In the genomic region with DNA sequence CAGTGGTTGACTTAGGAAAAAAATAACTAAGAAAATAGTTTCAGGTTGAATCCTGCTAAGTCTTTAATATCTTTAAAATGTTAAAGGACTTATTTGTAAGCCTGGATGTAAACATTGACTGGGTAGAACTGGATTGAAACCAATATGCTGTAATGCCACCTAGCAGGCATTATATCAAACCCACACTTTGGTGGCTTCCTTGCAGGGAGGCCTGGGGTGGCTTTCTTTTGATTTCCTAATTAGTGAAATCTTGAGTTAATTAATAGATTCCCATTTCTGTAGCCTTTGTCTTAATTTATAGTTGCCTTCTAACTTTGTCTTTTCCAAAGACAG, we compare ENCODE assay signal across 8 mouse cellular contexts. TPM values are rescaled to one million over a fixed set of nuclear protein-coding genes. Genes with fewer than 3 reads are reported as not detected.
DNase-seq lines count a peak whose midpoint lies in the region; ATAC-seq and TF ChIP-seq lines count a peak whose summit lies in the region.

No protein-coding gene starts in this region.

- no peaks in the 10 kb centered on the region for H3K9me3 ChIP-seq in heart, embryonic 16.5 days (replicated peaks; ENCODE audit: control insufficient read depth, low read length)
- H3K9me3 ChIP-seq in midbrain, embryonic 10.5 days (replicated peaks): no peaks in the 10 kb centered on the region

- H3K4me3 ChIP-seq in kidney, adult 2 months (ENCODE audit: insufficient read depth, low read depth, low read length): peak overlapping the region; percentile 63
- peak overlapping the region; percentile 99 for H3K4me3 ChIP-seq in heart, embryonic 16.5 days (ENCODE audit: low read length)
- H3K4me3 ChIP-seq in midbrain, embryonic 10.5 days: peak overlapping the region; percentile 95

- H3K4me2 ChIP-seq in heart, embryonic 16.5 days (ENCODE audit: low read depth, low read length): peak overlapping the region; percentile 71

- H3K27me3 ChIP-seq in kidney, adult 2 months (replicated peaks; ENCODE audit: control insufficient read depth, insufficient read depth, low read length): no peaks in the 10 kb centered on the region
- no peaks in the 10 kb centered on the region for H3K27me3 ChIP-seq in heart, embryonic 16.5 days (ENCODE audit: control insufficient read depth, insufficient read depth, low read length)
- no peaks in the 10 kb centered on the region for H3K27me3 ChIP-seq in midbrain, embryonic 10.5 days (ENCODE audit: low read depth, poor library complexity, severe bottlenecking)

- 0 out of 2 replicates have a peak overlapping the region, but pooled peaks have one; percentile 62 for H3K27ac ChIP-seq in kidney, adult 2 months (ENCODE audit: insufficient read depth, low read depth, low read length)
- H3K27ac ChIP-seq in heart, embryonic 16.5 days (ENCODE audit: low read length): peak overlapping the region; percentile 96
- peak overlapping the region; percentile 99 for H3K27ac ChIP-seq in midbrain, embryonic 10.5 days (replicated peaks)

- no peak for ATAC-seq in heart, embryonic 16.5 days (replicated peaks; ENCODE audit: extremely low read depth, insufficient read depth, low FRiP score)

- peaks cover 9% of the 10 kb centered on the region for H3K36me3 ChIP-seq in kidney, adult 2 months (ENCODE audit: control insufficient read depth, insufficient read depth, low read length)
- H3K36me3 ChIP-seq in heart, embryonic 16.5 days (ENCODE audit: control insufficient read depth, insufficient read depth): peaks cover 10% of the 10 kb centered on the region; the same call in 1 of the 2 replicates
- peaks cover 17% of the 10 kb centered on the region for H3K36me3 ChIP-seq in midbrain, embryonic 10.5 days

- H3K4me1 ChIP-seq in kidney, adult 2 months (ENCODE audit: control insufficient read depth, insufficient read depth, low read length): peaks cover 25% of the 10 kb centered on the region; the same call in 1 of the 2 replicates
- H3K4me1 ChIP-seq in heart, embryonic 16.5 days (ENCODE audit: control insufficient read depth, insufficient read depth, low read length): peaks cover 45% of the 10 kb centered on the region
- peaks cover 41% of the 10 kb centered on the region for H3K4me1 ChIP-seq in midbrain, embryonic 10.5 days

- H3K9ac ChIP-seq in heart, embryonic 16.5 days (ENCODE audit: low read length): peak overlapping the region; percentile 98

- TF ChIP-seq CTCF in kidney, adult 2 months (conservative IDR thresholded peaks at IDR 0.05; ENCODE audit: insufficient read depth, insufficient read length, low read depth, low read length): no peak

- DNase-seq in kidney, adult 2 months: no peak
- no peak for DNase-seq in kidney, postnatal 4 days
- DNase-seq in MEL-GATA-1-ER (ENCODE audit: extremely low read depth, low read depth): peak; percentile 22
- no peak for DNase-seq in midbrain, embryonic 10.5 days (ENCODE audit: low spot score)
- DNase-seq in gastrocnemius, adult 18-20 months (ENCODE audit: low spot score): no peak
- DNase-seq in spleen, postnatal 4 days (ENCODE audit: low spot score in 2 of 2): no peak
- DNase-seq in layer of hippocampus, adult 18-20 months (ENCODE audit: low spot score in 2 of 2): no peak

- TF ChIP-seq POLR2A in kidney, adult 2 months (IDR thresholded peaks at IDR 0.05; ENCODE audit: low read depth, low read length): no peak

RNA-seq across cellular contexts. Expression of gene Ivns1abp, which starts 1.6 kb away (rescaled TPM):
- 137 and 155 TPM in 2 replicates for polyA plus RNA-seq in kidney, adult 2 months (2012; rRNA removed)
- 360 and 367 TPM in 2 replicates for polyA plus RNA-seq in heart, embryonic 16.5 days (2015; fragmentation: Nextera tagmentation; extraction: Ambion mirVana)
- polyA plus RNA-seq in midbrain, embryonic 10.5 days (2016; fragmentation: Nextera tagmentation; extraction: Ambion mirVana): 407 and 414 TPM in 2 replicates
- 100 to 1,000 TPM; 113 to 161 TPM for total RNA-seq in gastrocnemius, adult 18-20 months (2021)
- 10 to 100 TPM; 88.5 to 88.7 TPM for total RNA-seq in layer of hippocampus, adult 18-20 months (2021)
